Mouse (Mus musculus) MEL-GATA-1-ER (cell line): ENCODE results near the gene Tnni1.

Source experiments
- DNase-seq: peaks from one replicate; pipeline ENCODE4 v3.0.0-alpha.2; 2012; ENCODE audit warnings: low read depth; ENCODE audit errors: extremely low read depth

The Tnni1 gene

DNA sequence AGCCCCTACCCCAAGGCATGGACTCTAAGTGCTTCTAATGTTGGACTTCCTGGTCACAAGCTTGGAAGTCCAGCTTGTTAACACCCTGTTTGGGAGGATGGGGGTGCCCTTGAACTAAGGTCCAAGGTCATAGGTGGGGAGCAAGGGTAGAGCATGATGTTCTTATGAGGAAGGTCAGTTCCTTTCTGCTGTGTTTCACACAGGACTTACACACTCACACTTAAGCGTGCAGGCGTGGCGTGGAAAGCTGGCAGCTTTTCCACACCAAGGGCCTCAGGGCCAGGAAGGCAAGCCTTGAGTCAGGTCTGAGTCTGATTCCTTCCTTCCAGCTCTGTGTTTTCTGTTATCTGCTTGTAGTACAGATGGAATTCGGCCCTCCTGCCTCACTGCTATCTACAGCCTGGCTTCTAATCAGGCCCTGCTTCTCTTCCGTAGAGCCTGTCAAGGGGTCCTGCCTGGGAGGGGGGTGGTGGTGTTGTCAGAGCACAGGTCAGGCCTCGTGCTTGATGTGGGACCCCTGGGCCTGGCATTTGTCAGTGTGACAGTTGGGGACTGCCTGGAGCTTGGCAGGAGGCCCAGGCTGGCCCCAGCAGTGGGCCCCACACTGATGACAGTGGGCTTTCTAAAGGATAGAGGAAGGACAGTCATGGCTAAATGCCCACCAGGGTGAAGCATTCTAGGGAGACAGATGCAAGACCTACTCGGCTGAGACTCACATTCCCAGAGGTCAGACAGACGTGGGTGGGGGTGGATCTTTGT is 21.1 kb downstream of the Tnni1 start:
- peak; percentile 30 for DNase-seq

DNA sequence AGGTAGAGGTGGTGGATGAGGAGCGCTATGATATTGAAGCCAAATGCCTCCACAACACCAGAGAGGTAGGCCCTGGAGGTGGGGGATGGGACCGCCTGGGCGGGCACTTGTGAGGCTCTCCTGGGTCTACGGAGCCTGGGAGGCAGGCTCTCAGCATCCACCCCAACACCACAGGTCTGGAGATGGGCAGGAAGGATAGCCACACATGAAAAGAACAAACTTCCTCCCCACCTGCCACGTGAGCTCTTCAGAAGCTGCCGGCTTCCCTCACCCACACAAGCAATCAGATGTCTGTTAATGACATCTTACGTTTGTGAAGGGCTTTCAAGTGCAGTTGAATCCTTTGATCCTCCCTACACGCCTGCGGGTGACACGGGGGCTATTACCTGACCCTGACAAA is 28.3 kb downstream of the Tnni1 start:
- no peak for DNase-seq

DNA sequence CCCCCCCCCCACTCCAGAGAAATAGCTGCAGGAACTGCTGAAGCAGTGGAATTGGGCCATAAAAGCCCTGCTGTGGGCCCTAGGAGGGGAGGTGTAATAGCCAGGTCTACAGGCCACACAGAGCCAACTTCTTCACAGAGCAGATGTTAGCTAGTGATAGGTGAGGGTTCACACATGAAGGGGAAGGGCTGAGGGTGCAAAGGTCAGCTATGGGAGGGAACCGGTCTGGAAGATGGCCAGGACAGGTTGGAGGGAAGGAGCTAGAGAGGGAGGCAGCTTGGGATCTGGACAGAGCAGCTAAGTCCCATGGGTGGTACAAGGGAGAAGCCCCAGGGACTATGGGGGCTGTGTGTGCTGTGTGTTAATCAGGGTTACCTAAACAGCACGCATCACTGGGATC is 30.9 kb downstream of the Tnni1 start:
- DNase-seq, result no peak

DNA sequence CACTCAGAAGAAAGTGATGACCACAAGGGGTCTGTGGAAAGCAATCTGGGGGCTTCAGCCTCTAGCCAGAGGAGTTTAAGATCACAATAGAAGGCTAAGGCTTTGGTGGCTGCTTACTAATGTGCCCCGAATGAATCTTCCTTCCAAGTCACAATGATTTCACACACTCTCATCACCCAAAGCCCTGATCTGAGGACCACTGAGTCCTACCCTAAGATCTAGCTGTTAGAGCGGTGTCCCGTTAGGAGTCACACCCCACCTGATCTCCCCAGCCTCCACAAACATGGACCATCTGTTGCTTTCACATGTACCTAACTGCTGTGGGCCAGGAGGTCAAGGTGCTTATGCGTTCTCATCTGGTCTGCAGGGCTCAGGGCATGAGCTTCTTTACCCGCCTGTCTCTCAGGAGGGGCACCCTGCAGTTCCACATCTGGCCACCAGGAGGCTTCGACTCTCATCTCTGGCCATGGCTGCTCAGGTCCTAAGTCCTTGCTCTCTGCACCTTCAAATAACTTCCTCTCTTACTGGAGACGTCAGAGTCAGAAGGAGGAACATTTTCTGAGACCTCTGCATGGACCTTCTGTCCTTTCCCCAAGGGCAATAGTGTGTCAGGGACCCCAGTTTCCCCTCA is 31.9 kb downstream of the Tnni1 start:
- DNase-seq, result peak; percentile 70

DNA sequence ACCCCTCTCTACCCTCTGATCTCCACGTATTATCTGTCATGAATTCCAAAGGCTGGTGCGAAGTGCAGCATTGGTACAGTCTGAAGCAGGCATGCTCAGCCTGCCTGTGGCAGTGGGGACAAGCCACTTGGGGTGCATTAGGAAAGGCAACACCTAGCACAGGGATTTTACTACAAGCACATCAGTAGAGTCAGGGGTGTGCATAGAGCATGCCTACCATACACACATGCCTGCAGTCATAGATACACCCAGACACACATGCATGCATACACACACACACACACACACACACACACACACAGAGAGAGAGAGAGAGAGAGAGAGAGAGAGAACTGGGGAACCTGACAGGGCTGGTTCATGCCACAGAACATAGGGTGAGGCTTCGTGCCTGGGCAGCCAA is 33.0 kb downstream of the Tnni1 start:
- no peak for DNase-seq

DNA sequence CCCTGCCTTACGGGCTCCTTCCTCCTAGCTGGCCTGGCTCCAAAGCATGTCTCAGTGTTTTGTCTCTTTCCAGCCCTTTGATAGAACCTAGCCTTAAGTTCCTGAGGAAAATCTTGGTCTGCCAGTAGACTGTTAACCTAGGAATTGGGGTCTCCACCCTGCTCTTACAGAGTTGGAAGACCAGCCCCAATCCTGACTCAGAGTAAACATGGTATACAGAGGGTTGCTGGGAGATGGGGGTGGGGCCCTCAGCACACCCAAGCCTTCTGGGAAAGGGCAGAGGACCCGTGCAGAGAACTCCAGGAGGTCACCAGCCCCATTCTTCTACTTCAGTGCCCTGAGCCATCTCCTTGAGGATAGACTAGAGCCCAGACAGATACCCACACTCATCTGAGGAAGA is 33.4 kb downstream of the Tnni1 start:
- DNase-seq, result no peak

DNA sequence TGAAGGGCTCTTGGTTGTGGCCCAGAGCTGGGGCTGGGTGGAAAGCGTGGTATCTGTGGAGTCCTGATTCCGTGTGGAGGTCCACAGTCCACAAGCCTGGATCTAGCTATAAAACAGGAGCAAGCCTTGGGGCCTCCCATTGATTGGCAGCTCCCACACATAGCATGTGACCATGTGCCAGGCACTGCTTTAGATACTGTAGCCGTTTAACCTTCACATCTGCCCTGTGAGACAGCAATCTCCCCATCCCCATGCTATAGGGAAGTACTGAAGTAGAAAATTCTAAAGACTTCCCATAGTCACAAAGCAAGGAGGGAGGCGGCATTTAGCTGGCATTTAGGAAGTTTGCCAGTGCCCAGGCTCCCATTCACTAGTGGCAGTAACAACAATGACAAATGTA is 33.8 kb downstream of the Tnni1 start:
- no peak for DNase-seq

DNA sequence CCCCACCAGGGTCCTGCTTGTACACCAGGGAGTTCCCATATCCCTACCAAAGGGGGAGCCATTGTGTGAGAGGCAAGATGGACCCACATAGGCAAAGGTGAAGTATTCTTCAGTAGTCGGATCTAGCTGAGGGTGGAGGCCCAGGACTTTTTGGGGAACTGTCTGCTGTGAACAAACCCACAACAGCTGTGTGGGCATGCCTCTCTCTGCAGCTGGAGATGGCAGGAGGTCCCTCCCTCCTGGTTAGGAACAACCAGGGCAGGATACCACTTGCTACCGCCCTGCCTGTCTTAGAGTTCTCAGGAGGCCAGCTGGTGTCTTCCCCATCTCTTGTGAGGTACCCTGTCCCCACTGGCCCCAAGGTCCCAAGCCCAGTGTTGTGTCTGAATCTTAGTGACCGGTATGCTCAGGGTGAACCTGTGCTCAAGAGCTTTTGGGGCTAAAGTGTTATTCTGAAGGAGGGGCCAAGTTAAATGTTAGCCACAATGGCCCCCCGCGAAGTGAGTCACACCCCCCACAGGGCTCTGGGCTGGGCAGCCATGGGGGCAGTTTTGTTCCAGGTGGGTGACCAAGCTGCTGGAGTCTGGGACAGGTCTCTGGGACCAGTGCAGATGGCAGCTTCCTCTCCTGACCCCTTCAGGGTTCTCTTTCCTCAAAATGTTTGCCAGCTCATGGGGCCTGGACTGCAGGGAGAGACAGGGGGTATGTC is 34.6 kb downstream of the Tnni1 start:
- no peak for DNase-seq

DNA sequence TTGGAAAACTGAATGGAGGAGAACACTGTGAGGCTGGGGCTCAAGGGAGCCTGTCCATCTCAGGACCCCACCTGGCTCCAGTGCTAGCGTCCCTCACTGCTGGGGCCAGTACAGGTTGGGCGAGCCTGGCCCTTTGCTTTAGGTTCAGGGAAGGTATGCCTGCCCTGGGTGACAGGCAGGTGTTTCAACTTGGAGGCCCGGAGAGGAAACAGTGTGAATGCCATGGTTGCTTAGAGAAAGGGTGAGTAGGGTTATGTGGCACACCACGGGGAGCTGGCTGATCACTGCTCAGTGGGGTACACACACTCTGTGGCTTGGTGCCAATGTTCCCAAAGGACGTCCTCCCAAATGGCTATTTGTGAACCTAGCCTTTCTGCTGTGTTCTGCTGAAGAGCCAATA is 35.3 kb downstream of the Tnni1 start:
- DNase-seq, result no peak

DNA sequence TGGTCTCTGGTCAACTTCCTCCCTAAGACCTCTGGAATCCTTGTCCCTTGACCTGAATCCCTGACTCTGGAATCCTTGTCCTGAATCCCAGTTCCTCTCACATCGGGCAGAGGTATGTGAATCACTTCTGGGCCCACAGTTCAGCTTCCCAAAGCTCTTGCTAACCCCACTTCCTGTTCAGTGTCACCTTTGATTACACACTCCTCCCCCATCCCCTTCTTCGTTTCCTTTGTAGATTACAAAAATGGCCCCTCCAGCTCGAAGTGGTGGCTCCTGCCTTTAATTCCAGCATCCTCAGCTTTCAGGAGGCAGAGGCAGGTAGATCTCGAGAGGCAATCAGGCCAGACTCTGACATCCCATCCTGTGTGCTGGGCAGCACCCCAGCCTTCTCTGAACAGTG is 38.4 kb downstream of the Tnni1 start:
- DNase-seq, result no peak

DNA sequence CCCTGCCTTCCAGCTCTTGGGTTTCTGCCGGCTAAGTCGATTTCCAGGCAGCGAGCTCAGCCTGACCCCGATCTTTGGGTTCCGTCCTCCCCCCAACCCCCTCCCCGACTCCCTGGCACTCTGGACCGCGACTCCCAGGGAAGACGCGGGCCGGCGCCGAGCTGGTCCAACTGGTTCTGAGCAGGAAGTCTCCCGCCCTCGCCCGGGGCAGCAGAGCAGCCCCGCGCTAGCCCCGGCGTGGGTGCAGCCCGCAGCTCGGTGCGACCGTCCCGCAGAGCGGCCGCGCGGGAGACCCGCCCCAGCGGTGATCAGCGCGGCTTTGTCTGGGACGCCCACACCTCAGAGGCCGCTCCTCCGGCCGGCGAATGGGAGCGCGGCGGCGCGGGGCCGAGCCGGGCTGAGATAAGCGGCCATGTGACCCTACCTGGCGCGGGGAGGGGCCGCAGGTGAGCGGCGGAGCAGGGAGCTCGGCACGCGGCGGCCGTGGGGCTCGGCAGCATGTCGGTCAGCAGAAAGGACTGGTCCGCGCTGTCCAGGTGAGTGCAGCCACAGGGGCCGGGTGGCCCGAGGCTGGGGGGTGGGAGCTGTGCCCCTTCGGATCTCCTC is 39.4 kb downstream of the Tnni1 start, which contains the start of gene Lad1:
Gene Lad1, plus strand, starts transcription at position 118 of the 606 bp plus-strand sequence.
- DNase-seq, result no peak

DNA sequence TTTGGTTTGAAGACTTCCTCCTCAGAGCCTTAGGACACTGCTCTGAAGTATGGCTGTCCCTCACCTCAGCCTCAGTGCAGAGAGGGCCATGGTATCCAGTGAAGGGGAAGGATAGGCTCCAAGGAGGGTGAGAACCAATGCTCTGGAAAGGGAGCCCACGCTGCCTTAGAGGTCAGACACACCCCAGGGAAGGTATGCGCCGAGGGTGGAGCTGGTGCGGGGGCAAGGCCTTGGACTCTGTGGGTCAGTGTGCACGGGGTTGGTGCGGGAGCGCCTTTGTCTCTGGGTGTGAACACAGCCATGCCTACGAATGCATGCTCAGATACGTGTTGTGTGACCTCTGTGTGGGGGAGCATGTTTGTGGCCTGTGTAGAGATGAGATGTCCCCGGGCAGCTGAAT is 40.8 kb downstream of the Tnni1 start:
- no peak for DNase-seq

DNA sequence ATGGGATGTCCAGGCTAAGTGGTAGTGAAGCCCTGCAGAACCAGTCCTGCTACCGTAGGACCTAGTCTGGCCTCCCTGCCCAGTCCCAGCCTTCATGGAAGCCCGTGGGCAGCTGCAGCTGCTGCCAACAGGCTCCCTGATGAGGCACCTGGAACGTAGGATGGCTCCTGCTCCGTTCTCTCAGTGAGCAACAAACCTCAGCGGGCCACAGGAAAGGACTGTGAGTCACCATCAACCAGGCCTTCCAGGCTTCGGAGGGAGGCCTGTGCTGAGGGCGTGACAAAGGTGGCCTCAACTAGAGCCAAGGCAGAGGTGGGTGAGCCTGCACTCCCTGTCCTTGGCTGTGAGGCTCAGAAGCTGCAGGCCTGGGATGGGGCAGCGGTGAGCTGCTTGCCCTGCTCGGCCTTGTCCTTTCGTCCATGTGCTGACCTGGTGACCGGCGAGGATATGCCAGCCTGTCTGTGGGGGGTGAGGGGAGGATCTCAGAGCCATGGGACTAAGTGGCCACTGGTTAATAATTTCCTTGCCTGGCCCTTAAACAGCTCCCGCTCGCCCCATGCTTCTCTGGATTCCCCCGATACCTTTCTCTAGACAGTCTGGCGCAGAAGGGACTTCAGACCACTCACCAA is 41.6 kb downstream of the Tnni1 start:
- no peak for DNase-seq

DNA sequence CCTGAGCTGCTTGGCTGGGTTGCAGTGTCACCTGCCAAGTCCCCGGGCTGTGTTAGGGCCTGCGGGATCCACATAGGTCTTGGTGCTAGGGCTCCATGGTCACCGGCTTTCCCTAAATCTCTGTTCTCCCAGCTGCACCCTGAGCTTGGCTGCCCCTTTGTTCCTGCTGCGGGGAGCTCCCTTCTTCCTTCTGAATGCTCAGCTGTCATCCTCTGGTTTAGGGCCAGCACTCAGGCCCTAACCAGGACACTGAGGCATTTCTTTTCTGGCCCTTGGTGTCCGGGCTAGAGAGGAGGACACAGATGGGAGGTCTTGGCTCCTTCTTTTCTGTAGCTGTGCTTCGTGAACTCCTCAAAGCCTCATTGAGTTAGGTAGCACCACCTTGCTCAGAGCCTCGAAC is 42.5 kb downstream of the Tnni1 start:
- no peak for DNase-seq

DNA sequence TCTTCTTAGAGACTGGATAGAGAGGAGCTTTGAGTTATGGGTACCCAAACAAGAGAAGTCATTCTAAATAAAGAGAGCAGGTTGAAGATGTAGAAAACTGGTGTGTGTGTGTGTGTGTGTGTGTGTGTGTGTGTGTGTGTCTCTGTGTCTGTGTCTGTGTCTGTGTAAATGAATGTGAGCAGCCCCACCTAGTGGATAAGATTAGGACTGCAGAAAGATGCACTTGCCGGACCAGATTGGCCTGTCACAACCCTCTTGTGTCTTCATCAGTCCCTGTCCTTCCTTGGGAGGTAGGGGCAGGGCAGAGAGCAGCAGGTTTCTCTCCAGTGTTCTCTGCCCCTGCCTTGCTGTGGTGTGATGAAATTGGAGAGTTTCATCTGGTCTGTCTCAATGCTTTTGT is 49.7 kb downstream of the Tnni1 start:
- DNase-seq, result peak; percentile 43

DNA sequence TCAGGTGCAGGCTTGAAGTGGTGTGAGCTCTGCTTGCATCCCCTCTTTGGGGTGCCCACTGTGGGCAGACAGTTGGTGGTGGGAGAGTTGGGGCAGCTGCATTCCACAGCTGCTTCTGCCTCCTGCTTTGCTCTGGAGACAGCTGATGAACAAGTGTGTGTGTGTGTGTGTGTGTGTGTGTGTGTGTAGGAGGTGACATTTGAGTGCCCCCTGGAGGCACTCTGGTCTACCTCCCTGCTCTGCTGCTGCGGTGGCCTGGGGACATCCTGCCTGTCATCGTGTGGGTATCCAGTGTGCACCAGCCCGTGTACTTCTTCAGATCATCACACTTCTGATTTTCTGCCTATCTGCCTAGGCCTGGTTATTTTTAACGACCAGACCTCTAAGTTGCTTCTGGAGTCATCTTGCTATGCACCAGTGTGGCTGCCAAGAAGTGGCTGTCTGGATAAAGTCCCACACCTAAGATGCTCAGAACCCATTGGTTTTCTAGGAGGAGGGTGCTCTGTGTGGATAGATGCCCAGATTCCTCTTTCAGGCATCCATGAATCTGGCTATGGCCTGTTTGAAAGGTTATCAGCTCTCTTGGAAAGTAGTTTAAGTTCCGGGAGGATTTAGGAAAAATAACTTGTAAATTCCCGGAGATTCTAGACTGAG is 55.1 kb downstream of the Tnni1 start:
- no peak for DNase-seq

DNA sequence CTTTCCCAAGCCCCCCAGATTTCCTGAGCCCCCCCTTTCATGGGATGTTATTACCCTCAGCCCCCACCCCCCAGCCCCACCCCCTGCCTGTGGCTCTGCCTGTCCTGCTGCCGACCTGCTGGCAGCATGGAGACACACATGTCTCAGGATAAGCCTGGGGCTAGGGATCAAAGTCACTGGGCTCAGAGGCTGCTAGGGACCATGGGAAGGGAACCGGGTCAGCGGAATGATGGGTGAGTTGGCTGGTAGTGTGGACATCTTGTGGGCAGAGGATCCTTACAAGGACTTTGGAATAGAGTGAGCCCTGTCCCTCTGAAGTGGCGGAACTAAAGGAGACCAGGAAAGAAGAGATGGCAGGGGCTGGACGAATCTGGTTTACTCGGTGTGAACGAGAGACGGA is 55.7 kb downstream of the Tnni1 start:
- DNase-seq, result no peak

DNA sequence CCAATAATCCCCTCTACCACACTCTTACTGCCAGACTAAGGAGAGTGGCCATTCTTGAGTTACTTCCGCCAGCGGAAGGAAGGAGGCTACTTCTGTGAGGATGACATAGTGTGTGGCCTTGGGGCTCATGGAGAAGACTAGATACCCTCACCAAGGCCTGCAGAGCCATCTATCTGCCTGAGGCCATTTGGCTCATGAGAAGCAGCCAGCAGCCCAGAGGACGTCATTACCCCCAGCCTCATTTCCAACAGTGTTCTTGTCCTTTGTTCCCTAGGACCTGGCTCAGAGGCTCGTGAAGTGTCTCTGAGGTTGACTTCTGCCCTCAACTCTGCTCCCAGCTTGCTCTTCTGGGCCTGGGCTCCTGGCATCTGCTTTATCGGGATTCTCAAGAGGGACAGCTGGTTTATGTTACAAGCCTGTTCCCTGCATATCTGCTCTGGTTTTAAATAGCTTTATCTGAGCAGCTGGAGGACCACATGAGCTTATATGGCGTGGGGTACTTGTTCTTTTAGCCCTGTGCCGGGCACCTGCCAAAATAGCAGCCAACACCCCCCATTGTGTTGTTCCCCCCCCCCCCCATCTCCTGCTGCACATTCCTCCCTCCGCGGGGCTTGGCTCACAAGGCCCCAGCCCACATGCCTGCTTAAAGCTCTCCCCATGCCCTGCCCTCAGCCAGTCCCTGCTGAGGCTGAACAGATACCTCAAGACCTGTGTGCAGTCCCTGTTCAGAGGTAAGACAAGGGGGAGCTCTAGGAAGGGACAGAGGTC is 56.7 kb downstream of the Tnni1 start, which contains the start of gene Tnnt2:
Gene Tnnt2, plus strand, starts transcription at position 639 of the 768 bp plus-strand sequence.
- DNase-seq, result no peak

DNA sequence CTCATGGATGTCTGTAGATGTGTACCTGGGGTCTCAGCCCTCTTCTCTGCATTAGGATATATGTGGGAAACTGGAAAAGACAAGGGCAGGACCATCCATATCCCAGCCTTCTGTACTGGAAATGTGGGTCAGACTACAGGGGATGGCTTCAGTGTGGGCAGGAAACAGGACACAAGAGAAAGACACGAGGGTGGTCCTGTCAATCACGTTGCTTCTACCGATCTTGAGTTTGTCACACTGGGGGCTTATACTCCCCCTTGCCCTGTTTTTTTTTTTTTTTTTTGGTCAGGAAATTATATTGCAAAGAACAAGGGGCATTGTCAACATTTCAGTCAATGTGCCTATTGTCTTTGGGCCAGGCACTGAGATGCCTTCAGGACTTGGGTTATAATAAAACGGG is 59.4 kb downstream of the Tnni1 start:
- no peak for DNase-seq

DNA sequence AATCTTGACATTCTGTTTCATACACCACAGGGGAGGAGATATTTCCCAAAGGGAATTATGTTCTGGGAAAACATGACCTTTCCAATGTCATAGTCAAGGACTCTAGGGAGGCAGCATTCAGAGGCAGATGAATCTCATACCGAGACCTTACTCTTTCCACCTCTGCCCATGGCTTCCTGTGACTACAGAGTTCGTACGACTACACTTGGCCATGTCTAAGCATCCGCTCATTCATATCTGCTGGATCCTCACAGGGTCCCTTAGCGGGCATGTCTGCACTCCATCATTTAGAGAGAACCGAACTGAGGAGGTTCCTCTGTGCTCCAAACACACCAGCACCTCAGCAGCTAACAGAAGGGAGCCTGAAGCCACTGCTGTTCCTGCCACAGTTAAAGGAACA is 59.8 kb downstream of the Tnni1 start:
- DNase-seq, result no peak
